Mouse (Mus musculus) heart, postnatal 0 days (tissue): ENCODE measurements around the gene Cfap97d1. TPM values are rescaled to one million over a fixed set of nuclear protein-coding genes. Genes with fewer than 3 reads are reported as not detected.

Experiments used
- ATAC-seq: fragments of 200-750 bp; cut with Nextera tagmentation; 2 replicates; pipeline ENCODE4 v1.8.0; 2017; ENCODE audit warnings: low read depth, moderate number of reproducible peaks, moderate library complexity; ENCODE audit not compliant: insufficient read depth
- DNase-seq: peaks from one replicate; pipeline ENCODE4 v3.0.0-alpha.2; 2016; ENCODE audit warnings: low spot score
- H3K27ac ChIP-seq: fragments of 300-500 bp; sonication (generic); 2 replicates; pipeline ENCODE4 v1.5.1; 2014; ENCODE audit warnings: low read depth, mild to moderate bottlenecking
- H3K27me3 ChIP-seq: fragments of 300-500 bp; sonication (generic); 2 replicates; pipeline ENCODE4 v1.6.1; 2014; ENCODE audit warnings: low read length, mixed read lengths; ENCODE audit not compliant: control insufficient read depth, insufficient read depth
- H3K36me3 ChIP-seq: fragments of 300-500 bp; sonication (generic); replicated peaks from 2 replicates; pipeline ENCODE4 v1.6.1; 2014; ENCODE audit warnings: low read length, mixed read lengths; ENCODE audit not compliant: control insufficient read depth, insufficient read depth
- H3K4me1 ChIP-seq: fragments of 300-500 bp; sonication (generic); 2 replicates; pipeline ENCODE4 v1.6.1; 2014; ENCODE audit warnings: antibody characterized with exemption; ENCODE audit not compliant: control insufficient read depth, insufficient read depth
- H3K4me2 ChIP-seq: fragments of 300-500 bp; sonication (generic); 2 replicates; pipeline ENCODE4 v1.6.1; 2014; ENCODE audit warnings: low read depth, mild to moderate bottlenecking, low read length, moderate library complexity
- H3K4me3 ChIP-seq: fragments of 300-500 bp; sonication (generic); 2 replicates; pipeline ENCODE4 v1.5.1; 2014; ENCODE audit warnings: low read depth, low read length
- H3K9ac ChIP-seq: fragments of 300-500 bp; sonication (generic); replicated peaks from 2 replicates; pipeline ENCODE4 v1.6.1; 2014; ENCODE audit warnings: low read depth, low read length, mixed read lengths
- H3K9me3 ChIP-seq: fragments of 300-500 bp; sonication (generic); replicated peaks from 2 replicates; pipeline ENCODE4 v1.6.1; 2016; ENCODE audit warnings: low read length; ENCODE audit not compliant: control insufficient read depth
- CTCF ChIP-seq: IDR thresholded peaks from 2 replicates; pipeline ENCODE4 v1.5.1; 2016; ENCODE audit warnings: antibody characterized with exemption, control low read depth, low read depth
- EP300 ChIP-seq: IDR thresholded peaks from 2 replicates; pipeline ENCODE4 v1.6.1; 2016; ENCODE audit warnings: antibody characterized with exemption, low read depth
- WGBS: fragments of 180-500 bp; shearing (Covaris S2); extraction: QIAGEN DNeasy Blood & Tissue Kit; methylation state at CpG from one replicate; pipeline ENCODE4 v1.1.7; 2014; 5-methylcytosine and 5-hydroxymethylcytosine counted together
- polyA plus RNA-seq: library from polyadenylated mRNA; unstranded; fragments of >200 nt; fragmentation: Nextera tagmentation; extraction: Ambion mirVana; gene quantifications from 2 replicates; pipeline ENCODE4 v1.2.1, GENCODE M21; 2015
- total RNA-seq: library from RNA; depleted of rRNA; stranded (reverse); fragments of >200 nt; gene quantifications from 2 replicates; pipeline ENCODE4 v1.2.3, GENCODE M21; 2014; ENCODE audit warnings: low replicate concordance; rRNA removed

Cfap97d1 gene
- total and polyA plus RNA-seq, 2 experiments from 2014 or later: not detected

DNA sequence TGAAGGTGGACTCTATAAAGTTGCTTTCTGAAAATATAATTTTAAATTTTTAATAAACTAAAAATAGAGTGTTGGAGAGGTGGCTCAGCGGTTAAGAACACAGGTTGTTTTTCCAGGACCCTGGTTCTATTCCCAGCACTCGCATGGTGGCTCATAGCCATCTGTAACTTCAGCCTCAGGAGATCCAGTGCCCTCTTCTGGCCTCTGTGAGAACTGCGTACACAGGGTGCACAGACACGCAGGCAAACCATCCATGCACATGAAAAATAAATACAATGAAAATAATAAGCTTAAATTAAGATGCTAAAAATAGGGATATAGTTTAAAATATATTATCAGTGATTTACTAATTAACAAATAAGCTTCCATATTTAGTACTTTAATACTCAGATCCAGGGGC, 56.6 kb downstream of the Cfap97d1 start:
- TF ChIP-seq EP300 (no peak), CTCF (no peak)
- Histone ChIP-seq H3K4me1 (peaks cover 4% of the 10 kb centered on the region; the same call in 1 of the 2 replicates), H3K27me3 (no peaks in the 10 kb centered on the region), H3K36me3 (no peaks in the 10 kb centered on the region), H3K9ac (no peak overlapping the region), H3K4me2 (no peak overlapping the region), H3K27ac (no peak overlapping the region), H3K4me3 (no peak overlapping the region), H3K9me3 (no peaks in the 10 kb centered on the region)
- ATAC-seq (no peak), DNase-seq (no peak)
- 73% methylated on average over 4 of the region's 4 CpGs for WGBS

DNA sequence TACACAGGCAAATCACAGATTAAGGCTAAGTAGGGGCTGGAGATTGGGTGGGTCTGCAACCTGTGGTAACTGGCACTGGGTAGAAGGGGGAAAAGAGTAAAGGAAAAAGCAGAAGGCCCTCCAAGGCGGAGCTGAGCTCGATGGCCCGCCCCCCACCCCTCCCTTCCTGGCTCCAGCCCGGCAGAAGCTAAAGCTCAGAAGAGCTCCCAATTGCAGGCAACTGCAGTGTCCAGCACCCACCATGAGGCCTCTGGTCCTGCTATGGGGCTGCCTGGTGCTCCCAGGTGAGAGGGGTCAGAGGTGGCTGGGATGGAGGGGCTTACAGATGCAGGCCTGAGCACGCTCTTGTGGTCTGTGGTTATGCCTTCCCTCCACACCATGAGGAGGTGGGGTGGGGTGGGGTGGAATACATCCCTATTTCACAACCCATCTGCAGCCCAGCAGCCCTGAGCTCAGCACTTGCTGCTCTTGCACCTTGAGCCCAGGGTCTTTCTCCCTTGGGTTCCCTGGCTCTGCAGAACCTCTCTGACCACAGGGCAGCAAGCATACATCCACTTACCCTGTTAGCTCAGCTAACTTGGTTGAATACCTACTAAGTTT, 57.4 kb downstream of the Cfap97d1 start, which contains the start of gene Cd300lg:
TSS of gene Cd300lg (plus strand) at position 160 of the 600 bp plus-strand sequence.
- DNase-seq: no peak
- Histone ChIP-seq H3K9ac (0 out of 2 replicates have a peak within 1 kb of the TSS, but pooled peaks have one; percentile 3), H3K4me1 (peaks cover 4% of the 10 kb centered on the region; the same call in 1 of the 2 replicates), H3K9me3 (no peaks in the 10 kb centered on the region), H3K27me3 (no peaks in the 10 kb centered on the region), H3K36me3 (no peaks in the 10 kb centered on the region), H3K4me2 (peak within 1 kb of the TSS; percentile 49), H3K4me3 (peak within 1 kb of the TSS; percentile 42), H3K27ac (peak within 1 kb of the TSS; percentile 65; the same call in 1 of the 2 replicates)
- no peak for ATAC-seq
- WGBS: 43% methylated on average over 5 of the region's 5 CpGs
- TF ChIP-seq CTCF: no peak
- no peak for TF ChIP-seq EP300

Other genes with a start within 250 kb of the Cfap97d1 start
- gene Etv4, start 198.9 kb upstream of the Cfap97d1 start, total RNA-seq: 5.2 and 7.5 TPM in 2 replicates
- 2.2 and 2.4 TPM in 2 replicates for gene Etv4, start 198.9 kb upstream of the Cfap97d1 start, polyA plus RNA-seq
- gene Meox1, start 89.9 kb upstream of the Cfap97d1 start, total RNA-seq: 12.5 and 15.0 TPM in 2 replicates
- gene Meox1, start 89.9 kb upstream of the Cfap97d1 start, polyA plus RNA-seq: 10.9 and 12.3 TPM in 2 replicates
- gene Sost, start 17.3 kb upstream of the Cfap97d1 start, total RNA-seq: 6.5 and 21.2 TPM in 2 replicates
- 2.7 and 2.8 TPM in 2 replicates for gene Sost, start 17.3 kb upstream of the Cfap97d1 start, polyA plus RNA-seq
- gene Dusp3, start 2.7 kb downstream of the Cfap97d1 start, total RNA-seq: 106 and 118 TPM in 2 replicates
- 67.9 and 75.7 TPM in 2 replicates for gene Dusp3, start 2.7 kb downstream of the Cfap97d1 start, polyA plus RNA-seq
- 4.9 and 8.0 TPM in 2 replicates for gene Mpp3, start 44.2 kb downstream of the Cfap97d1 start, total RNA-seq
- gene Mpp3, start 44.2 kb downstream of the Cfap97d1 start, polyA plus RNA-seq: 1.7 and 2.2 TPM in 2 replicates
- 23.0 and 79.5 TPM in 2 replicates for gene Cd300lg, start 57.2 kb downstream of the Cfap97d1 start, total RNA-seq
- 22.9 and 24.0 TPM in 2 replicates for gene Cd300lg, start 57.2 kb downstream of the Cfap97d1 start, polyA plus RNA-seq
- 6.0 and 12.1 TPM in 2 replicates for gene Mpp2, start 104.2 kb downstream of the Cfap97d1 start, total RNA-seq
- 2.1 and 2.3 TPM in 2 replicates for gene Mpp2, start 104.2 kb downstream of the Cfap97d1 start, polyA plus RNA-seq
- gene Ppy, start 117.0 kb downstream of the Cfap97d1 start, total RNA-seq: not detected in 2 replicates
- not detected in 2 replicates for gene Ppy, start 117.0 kb downstream of the Cfap97d1 start, polyA plus RNA-seq
- not detected in 2 replicates for gene Pyy, start 123.6 kb downstream of the Cfap97d1 start, total RNA-seq
- gene Pyy, start 123.6 kb downstream of the Cfap97d1 start, polyA plus RNA-seq: not detected in 2 replicates
- gene Nags, start 161.2 kb downstream of the Cfap97d1 start, total RNA-seq: not detected in 2 replicates
- not detected in 2 replicates for gene Nags, start 161.2 kb downstream of the Cfap97d1 start, polyA plus RNA-seq
- 28.7 and 45.8 TPM in 2 replicates for gene Tmem101, start 172.1 kb downstream of the Cfap97d1 start, total RNA-seq
- 21.9 and 23.4 TPM in 2 replicates for gene Tmem101, start 172.1 kb downstream of the Cfap97d1 start, polyA plus RNA-seq
- gene Lsm12, start 201.0 kb downstream of the Cfap97d1 start, total RNA-seq: 36.0 and 41.4 TPM in 2 replicates
- 90.1 and 92.7 TPM in 2 replicates for gene Lsm12, start 201.0 kb downstream of the Cfap97d1 start, polyA plus RNA-seq
- 47.9 and 55.5 TPM in 2 replicates for gene G6pc3, start 205.3 kb downstream of the Cfap97d1 start, total RNA-seq
- 18.7 and 20.0 TPM in 2 replicates for gene G6pc3, start 205.3 kb downstream of the Cfap97d1 start, polyA plus RNA-seq
- gene Hdac5, start 245.9 kb downstream of the Cfap97d1 start, total RNA-seq: 194 and 287 TPM in 2 replicates
- 51.4 and 67.2 TPM in 2 replicates for gene Hdac5, start 245.9 kb downstream of the Cfap97d1 start, polyA plus RNA-seq